Mouse (Mus musculus) liver, embryonic 14.5 days (tissue): ENCODE data around the gene 1190007I07Rik.

Source experiments
- CTCF ChIP-seq: IDR thresholded peaks from 2 replicates; pipeline ENCODE4 v1.5.1; 2016; ENCODE audit warnings: antibody characterized with exemption, low read depth, control low read depth
- EP300 ChIP-seq: IDR thresholded peaks from 2 replicates; pipeline ENCODE4 v1.6.1; 2016; ENCODE audit warnings: antibody characterized with exemption, low read depth

DNA sequence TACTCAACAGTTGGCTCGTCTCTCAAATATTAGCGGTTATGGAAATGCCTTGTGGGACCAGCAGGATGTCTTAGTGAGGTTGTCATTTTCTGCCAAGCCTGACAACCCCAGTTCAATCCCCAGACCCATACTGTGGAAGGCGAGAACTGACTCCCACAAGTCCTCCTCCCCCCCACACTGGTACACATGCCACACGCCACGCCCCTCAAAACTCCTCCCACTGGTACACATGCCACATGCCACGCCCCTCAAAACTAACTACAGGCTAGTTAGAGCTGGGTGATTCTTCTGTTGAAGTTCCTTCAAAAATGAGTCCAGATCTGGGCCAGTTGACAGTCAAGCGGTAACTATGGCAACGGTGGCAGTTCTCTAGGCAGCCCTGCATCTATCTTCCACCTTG, 23.1 kb upstream of the 1190007I07Rik start:
- TF ChIP-seq CTCF (no peak), EP300 (no peak)
